Mouse (Mus musculus): ENCODE data around the gene Ccdc142. TPM values are rescaled to one million over a fixed set of nuclear protein-coding genes. Genes with fewer than 3 reads are reported as not detected.
A peak's percentile ranks its signal among the peaks of the same experiment; 100 is the strongest.

Gene Ccdc142
- polyA plus RNA-seq, 1 experiment from 2014 or later: 0.62 TPM

DNA sequence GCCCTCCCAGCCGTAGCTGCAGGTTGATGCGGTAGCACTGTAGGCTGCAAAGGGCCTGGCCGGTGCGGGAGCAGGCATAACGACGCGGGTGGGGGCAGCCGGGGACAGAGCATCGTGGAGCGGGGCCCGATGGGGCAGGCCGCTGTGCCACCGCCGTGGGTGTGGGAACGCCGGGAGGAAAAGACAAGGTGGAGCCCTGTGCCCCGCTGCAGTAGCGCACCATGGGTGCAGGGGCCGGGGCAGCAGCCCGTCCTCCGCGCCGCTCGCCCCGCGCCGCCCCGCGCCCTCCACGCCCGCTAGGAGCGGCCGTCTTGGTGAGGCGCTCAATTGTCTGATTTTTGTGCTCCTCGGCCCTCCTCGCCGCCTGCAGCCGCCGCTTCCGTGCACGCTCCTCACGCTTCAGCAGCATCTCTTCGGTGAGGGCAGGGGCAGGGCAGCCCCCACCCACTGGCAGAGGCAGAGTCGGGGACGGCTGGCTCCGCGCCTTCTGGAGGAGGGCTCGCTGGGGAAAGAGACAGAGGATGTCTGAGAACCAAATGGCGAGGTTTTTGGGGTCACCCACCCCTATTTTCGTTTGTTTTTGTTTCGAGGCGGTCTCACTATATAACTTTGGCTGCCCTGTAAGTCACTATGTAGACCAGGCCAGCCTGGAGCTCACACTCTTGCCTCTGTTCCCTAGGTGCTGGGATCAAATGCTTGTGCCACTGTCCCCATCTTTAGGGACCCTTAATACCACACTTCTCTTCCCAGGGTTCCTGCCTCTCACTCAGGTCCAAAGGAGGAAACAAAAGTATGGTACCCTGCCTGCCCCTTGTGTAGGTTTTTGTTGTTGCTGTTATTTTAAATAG is 20.7 kb downstream of the Ccdc142 start:
- H3K9ac ChIP-seq (replicated peaks; ENCODE audit: low read length): peak overlapping the region; percentile 98
- peak overlapping the region; percentile 97 for H3K4me2 ChIP-seq (ENCODE audit: low read depth, low read length)
- H3K27me3 ChIP-seq (ENCODE audit: control insufficient read depth, insufficient read depth, low read length): no peaks in the 10 kb centered on the region
- peak overlapping the region; percentile 54 for H3K4me3 ChIP-seq (ENCODE audit: low read depth, low read length)
- no peaks in the 10 kb centered on the region; the same call in 1 of the 2 replicates for H3K36me3 ChIP-seq (replicated peaks; ENCODE audit: control insufficient read depth, insufficient read depth, low read depth, low read length)
- WGBS: 1% methylated on average over 35 of the region's 52 CpGs
- peak; percentile 2 for ATAC-seq (replicated peaks; ENCODE audit: insufficient number of reproducible peaks, low FRiP score, low TSS enrichment, low read depth)
- DNase-seq (ENCODE audit: low spot score): peak; percentile 40
- peaks cover 8% of the 10 kb centered on the region for H3K4me1 ChIP-seq (ENCODE audit: control insufficient read depth, insufficient read depth, low read length)
- no peaks in the 10 kb centered on the region for H3K9me3 ChIP-seq (replicated peaks; ENCODE audit: control insufficient read depth, low read length)
- peak overlapping the region; percentile 99 for H3K27ac ChIP-seq (replicated peaks; ENCODE audit: low read depth, low read length)

DNA sequence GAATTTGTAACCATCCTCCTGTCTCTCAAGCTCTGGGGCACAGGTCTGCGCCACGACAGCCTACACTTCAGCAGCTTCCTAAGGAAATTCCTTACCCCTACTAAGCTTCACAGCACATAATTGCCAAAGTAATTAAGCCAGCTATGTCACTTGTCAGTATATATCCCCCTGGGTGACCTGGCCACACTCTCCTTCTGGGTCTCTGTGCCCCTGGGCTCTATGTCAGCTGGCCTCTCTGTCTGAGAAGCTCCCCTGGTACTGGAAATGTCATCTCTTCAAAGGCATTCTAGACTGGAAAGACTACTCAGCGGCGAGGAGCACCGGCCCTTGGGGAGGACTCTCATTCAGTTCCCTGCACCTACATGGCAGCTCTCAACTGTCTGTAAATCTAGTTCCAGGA is 21.6 kb downstream of the Ccdc142 start:
- peak overlapping the region; percentile 97 for H3K4me2 ChIP-seq (ENCODE audit: low read depth, low read length)
- H3K27me3 ChIP-seq (ENCODE audit: control insufficient read depth, insufficient read depth, low read length): no peaks in the 10 kb centered on the region
- H3K27ac ChIP-seq (replicated peaks; ENCODE audit: low read depth, low read length): no peak overlapping the region
- H3K9me3 ChIP-seq (replicated peaks; ENCODE audit: control insufficient read depth, low read length): no peaks in the 10 kb centered on the region
- ATAC-seq (replicated peaks; ENCODE audit: insufficient number of reproducible peaks, low FRiP score, low TSS enrichment, low read depth) (no peak), DNase-seq (ENCODE audit: low spot score) (no peak)
- H3K9ac ChIP-seq (replicated peaks; ENCODE audit: low read length): peak overlapping the region; percentile 98
- WGBS: 78% methylated on average over 5 of the region's 5 CpGs
- no peak overlapping the region; the same call in 1 of the 2 replicates for H3K4me3 ChIP-seq (ENCODE audit: low read depth, low read length)
- peaks cover 8% of the 10 kb centered on the region for H3K4me1 ChIP-seq (ENCODE audit: control insufficient read depth, insufficient read depth, low read length)
- no peaks in the 10 kb centered on the region; the same call in 1 of the 2 replicates for H3K36me3 ChIP-seq (replicated peaks; ENCODE audit: control insufficient read depth, insufficient read depth, low read depth, low read length)

DNA sequence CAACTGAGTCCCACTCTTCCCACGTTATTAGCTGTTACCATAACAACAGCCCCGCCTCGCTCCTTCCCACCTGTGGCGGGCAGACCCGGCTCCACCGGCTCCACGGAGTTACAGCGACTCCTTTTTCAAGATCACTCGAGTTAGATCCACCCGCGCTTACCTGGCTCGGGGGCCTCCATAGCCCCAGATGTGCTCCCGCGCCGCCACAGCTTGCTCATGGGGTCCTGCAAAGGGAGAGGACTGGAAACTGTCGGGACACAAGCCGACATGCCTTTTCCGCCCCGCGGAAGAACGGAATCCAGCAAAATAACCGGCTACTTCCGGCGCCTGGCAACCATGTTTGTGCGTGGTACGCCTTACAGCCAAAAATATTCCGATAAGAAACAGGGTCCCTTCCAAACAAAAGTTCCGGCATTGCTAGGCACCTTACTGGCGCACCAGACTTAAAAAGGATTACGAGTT is 23.5 kb downstream of the Ccdc142 start:
- H3K9me3 ChIP-seq (replicated peaks; ENCODE audit: control insufficient read depth, low read length): no peaks in the 10 kb centered on the region
- H3K4me1 ChIP-seq (ENCODE audit: control insufficient read depth, insufficient read depth, low read length): peaks cover 5% of the 10 kb centered on the region
- H3K4me3 ChIP-seq (ENCODE audit: low read depth, low read length): peak overlapping the region; percentile 74
- WGBS: under 1% methylated on average over 30 of the region's 30 CpGs
- peak overlapping the region; percentile 76 for H3K9ac ChIP-seq (replicated peaks; ENCODE audit: low read length)
- H3K27ac ChIP-seq (replicated peaks; ENCODE audit: low read depth, low read length): no peak overlapping the region
- H3K4me2 ChIP-seq (ENCODE audit: low read depth, low read length): peak overlapping the region; percentile 82
- DNase-seq (ENCODE audit: low spot score) (peak; percentile 98), ATAC-seq (replicated peaks; ENCODE audit: insufficient number of reproducible peaks, low FRiP score, low TSS enrichment, low read depth) (no peak)
- H3K36me3 ChIP-seq (replicated peaks; ENCODE audit: control insufficient read depth, insufficient read depth, low read depth, low read length): no peaks in the 10 kb centered on the region
- no peaks in the 10 kb centered on the region for H3K27me3 ChIP-seq (ENCODE audit: control insufficient read depth, insufficient read depth, low read length)

DNA sequence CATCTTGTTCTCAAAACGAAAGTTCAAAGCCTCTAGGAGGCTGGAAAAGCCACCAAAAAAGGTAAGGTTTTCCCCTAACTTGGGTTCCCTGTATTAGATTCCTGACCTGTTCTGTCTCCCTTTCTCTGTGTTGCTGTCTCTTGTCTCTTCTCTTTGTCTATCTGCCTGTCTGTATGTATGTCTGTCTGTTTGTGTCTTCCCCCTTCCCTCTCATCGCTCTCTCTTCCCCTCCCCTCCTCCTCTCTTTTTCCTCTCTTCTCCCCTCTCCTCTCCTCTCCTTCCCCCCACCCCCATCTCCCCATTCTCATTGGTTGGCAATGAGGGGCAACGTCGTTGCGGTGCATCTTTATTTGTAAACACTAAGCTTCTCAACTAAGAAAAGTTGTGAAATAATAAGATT is 23.9 kb downstream of the Ccdc142 start, which contains the start of gene Ino80b:
Ino80b (minus strand) TSS at position 101 of the 400 bp plus-strand sequence.
- ATAC-seq (replicated peaks; ENCODE audit: insufficient number of reproducible peaks, low FRiP score, low TSS enrichment, low read depth) (no peak), DNase-seq (ENCODE audit: low spot score) (no peak)
- H3K9ac ChIP-seq (replicated peaks; ENCODE audit: low read length): peak within 1 kb of the TSS; percentile 76
- no peaks in the 10 kb centered on the region for H3K27me3 ChIP-seq (ENCODE audit: control insufficient read depth, insufficient read depth, low read length)
- H3K4me2 ChIP-seq (ENCODE audit: low read depth, low read length): peak within 1 kb of the TSS; percentile 82
- H3K4me3 ChIP-seq (ENCODE audit: low read depth, low read length): peak within 1 kb of the TSS; percentile 74
- H3K4me1 ChIP-seq (ENCODE audit: control insufficient read depth, insufficient read depth, low read length): peaks cover 3% of the 10 kb centered on the region
- no peaks in the 10 kb centered on the region for H3K36me3 ChIP-seq (replicated peaks; ENCODE audit: control insufficient read depth, insufficient read depth, low read depth, low read length)
- 15% methylated on average over 5 of the region's 5 CpGs for WGBS
- no peak within 1 kb of the TSS for H3K27ac ChIP-seq (replicated peaks; ENCODE audit: low read depth, low read length)
- no peaks in the 10 kb centered on the region for H3K9me3 ChIP-seq (replicated peaks; ENCODE audit: control insufficient read depth, low read length)

DNA sequence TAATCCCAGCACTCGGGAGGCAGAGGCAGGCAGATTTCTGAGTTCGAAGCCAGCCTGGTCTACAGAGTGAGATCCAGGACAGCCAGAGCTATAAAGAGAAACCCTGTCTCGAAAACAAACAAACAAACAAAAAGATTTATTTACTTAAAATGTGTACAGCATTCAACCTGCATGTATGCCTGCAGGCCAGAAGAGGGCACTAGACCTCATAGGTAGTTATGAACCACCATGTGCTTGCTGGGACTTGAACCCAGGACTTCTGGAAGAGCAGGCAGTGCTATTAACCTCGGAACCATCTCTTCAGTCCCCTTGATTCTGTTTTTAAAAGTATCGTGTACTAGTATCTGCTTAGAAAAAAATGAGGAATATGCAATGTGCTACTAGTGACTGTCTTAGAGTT is 26.0 kb downstream of the Ccdc142 start:
- no peak overlapping the region for H3K4me3 ChIP-seq (ENCODE audit: low read depth, low read length)
- no peak overlapping the region for H3K9ac ChIP-seq (replicated peaks; ENCODE audit: low read length)
- no peak for DNase-seq (ENCODE audit: low spot score)
- H3K4me1 ChIP-seq (ENCODE audit: control insufficient read depth, insufficient read depth, low read length): peaks cover 3% of the 10 kb centered on the region
- no peak for ATAC-seq (replicated peaks; ENCODE audit: insufficient number of reproducible peaks, low FRiP score, low TSS enrichment, low read depth)
- H3K27ac ChIP-seq (replicated peaks; ENCODE audit: low read depth, low read length): no peak overlapping the region
- H3K27me3 ChIP-seq (ENCODE audit: control insufficient read depth, insufficient read depth, low read length): no peaks in the 10 kb centered on the region
- H3K9me3 ChIP-seq (replicated peaks; ENCODE audit: control insufficient read depth, low read length): no peaks in the 10 kb centered on the region
- no peak overlapping the region for H3K4me2 ChIP-seq (ENCODE audit: low read depth, low read length)
- H3K36me3 ChIP-seq (replicated peaks; ENCODE audit: control insufficient read depth, insufficient read depth, low read depth, low read length): no peaks in the 10 kb centered on the region
- WGBS: 96% methylated on average over 5 of the region's 5 CpGs

DNA sequence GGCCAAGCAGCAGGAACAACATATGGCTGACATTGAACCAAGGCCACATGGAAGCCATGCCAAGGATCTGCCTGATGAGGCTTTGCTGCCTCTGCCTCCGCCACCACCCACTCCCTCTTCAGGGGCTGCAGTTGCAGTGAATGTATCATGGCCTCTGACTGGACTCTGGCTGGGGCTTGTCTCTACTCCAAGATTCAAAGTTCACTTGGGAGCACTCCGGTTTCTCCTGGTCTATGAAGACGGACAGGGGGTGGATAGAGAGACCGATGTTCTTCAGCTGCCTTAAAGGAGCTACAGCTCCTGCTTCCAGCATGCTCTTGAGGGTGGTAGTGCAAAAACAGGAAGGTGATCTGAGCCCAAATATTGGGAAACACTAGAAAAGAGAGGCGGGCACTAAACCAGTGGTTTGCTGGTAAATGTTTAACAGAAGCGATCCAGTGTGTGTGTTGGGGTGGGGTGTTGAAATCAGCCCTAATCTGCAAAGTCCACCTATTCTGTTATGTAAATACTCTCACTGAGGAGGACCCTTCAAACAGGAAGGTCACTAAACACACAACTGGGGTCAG is 30.2 kb downstream of the Ccdc142 start:
- ATAC-seq (replicated peaks; ENCODE audit: insufficient number of reproducible peaks, low FRiP score, low TSS enrichment, low read depth) (no peak), DNase-seq (ENCODE audit: low spot score) (no peak)
- H3K27me3 ChIP-seq (ENCODE audit: control insufficient read depth, insufficient read depth, low read length): no peaks in the 10 kb centered on the region
- H3K36me3 ChIP-seq (replicated peaks; ENCODE audit: control insufficient read depth, insufficient read depth, low read depth, low read length): no peaks in the 10 kb centered on the region
- H3K4me2 ChIP-seq (ENCODE audit: low read depth, low read length): no peak overlapping the region
- H3K4me3 ChIP-seq (ENCODE audit: low read depth, low read length): no peak overlapping the region
- H3K9me3 ChIP-seq (replicated peaks; ENCODE audit: control insufficient read depth, low read length): no peaks in the 10 kb centered on the region
- no peak overlapping the region for H3K27ac ChIP-seq (replicated peaks; ENCODE audit: low read depth, low read length)
- no peaks in the 10 kb centered on the region; the same call in none of the 2 replicates for H3K4me1 ChIP-seq (ENCODE audit: control insufficient read depth, insufficient read depth, low read length)
- 78% methylated on average over 6 of the region's 6 CpGs for WGBS
- H3K9ac ChIP-seq (replicated peaks; ENCODE audit: low read length): no peak overlapping the region

DNA sequence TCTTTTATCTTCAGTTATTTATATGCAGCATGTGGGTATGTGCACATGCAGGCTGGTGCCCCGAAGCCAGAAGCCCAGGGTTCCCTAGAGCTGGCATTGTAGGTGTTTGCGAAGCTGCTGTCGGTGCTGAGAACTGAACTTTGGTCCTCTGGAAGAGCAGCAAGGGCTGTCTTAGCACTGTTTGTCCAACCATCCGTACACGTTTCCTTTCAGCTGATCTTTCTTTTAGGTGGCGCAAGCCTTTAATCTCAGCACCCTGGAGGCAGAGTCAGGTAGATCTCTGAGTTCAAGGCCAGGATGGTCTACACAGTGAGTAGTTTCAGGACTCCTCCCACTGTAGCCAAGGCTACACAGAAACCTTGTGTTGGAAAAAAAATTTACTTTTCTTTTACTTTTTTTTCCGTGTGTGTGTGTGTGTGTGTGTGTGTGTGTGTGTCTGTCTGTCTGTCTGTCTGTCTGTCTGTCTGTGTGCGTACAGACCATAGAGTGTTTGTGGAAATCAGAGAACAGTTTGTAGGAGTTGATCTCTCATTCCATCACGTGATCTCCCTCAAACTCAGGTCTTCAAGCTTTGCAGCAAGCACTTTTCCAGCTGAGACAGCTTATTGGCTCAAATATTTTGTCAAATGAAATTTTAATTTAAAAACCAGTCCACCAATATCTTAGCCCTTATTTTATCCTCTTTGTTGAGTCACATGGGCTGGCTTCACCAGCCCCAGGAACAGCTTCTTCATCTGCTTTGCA is 30.9 kb downstream of the Ccdc142 start:
- Histone ChIP-seq H3K27me3 (ENCODE audit: control insufficient read depth, insufficient read depth, low read length) (no peaks in the 10 kb centered on the region), H3K27ac (replicated peaks; ENCODE audit: low read depth, low read length) (no peak overlapping the region), H3K9ac (replicated peaks; ENCODE audit: low read length) (no peak overlapping the region), H3K36me3 (replicated peaks; ENCODE audit: control insufficient read depth, insufficient read depth, low read depth, low read length) (no peaks in the 10 kb centered on the region), H3K9me3 (replicated peaks; ENCODE audit: control insufficient read depth, low read length) (no peaks in the 10 kb centered on the region), H3K4me2 (ENCODE audit: low read depth, low read length) (no peak overlapping the region), H3K4me3 (ENCODE audit: low read depth, low read length) (no peak overlapping the region), H3K4me1 (ENCODE audit: control insufficient read depth, insufficient read depth, low read length) (no peaks in the 10 kb centered on the region; the same call in none of the 2 replicates)
- ATAC-seq (replicated peaks; ENCODE audit: insufficient number of reproducible peaks, low FRiP score, low TSS enrichment, low read depth) (no peak), DNase-seq (ENCODE audit: low spot score) (no peak)
- 88% methylated on average over 9 of the region's 9 CpGs for WGBS
